Mouse (Mus musculus): ENCODE data around the gene Chordc1.
"Not testable (repeated sequence)": the region's sequence is repeated elsewhere in the genome, so short reads cannot be mapped to it uniquely, and the experiment has no call there.

GRCm38 (mm10) chr9:18278693-18279092 lies 13.2 kb upstream of the Chordc1 start:
- not testable (repeated sequence) for TF ChIP-seq GATA1, TAL1 (IDR thresholded peaks at IDR 0.05; ENCODE audit: low read length)

Data from erythroblast, embryonic 14.5 days (primary cell).